ENCODE assay signal across 8 mouse cellular contexts in genomic region chrX:103821832-103822196, GRCm38 (mm10). TPM values are rescaled to one million over a fixed set of nuclear protein-coding genes. Genes with fewer than 3 reads are reported as not detected.
DNase-seq lines count a peak whose midpoint lies in the region; ATAC-seq and TF ChIP-seq lines count a peak whose summit lies in the region.

Slc16a2 (minus strand) TSS chrX:103821983.

- H3K27ac ChIP-seq in kidney, adult 2 months (ENCODE audit: insufficient read depth, low read depth, low read length): peak within 1 kb of the TSS; percentile 100
- peak within 1 kb of the TSS; percentile 95 for H3K27ac ChIP-seq in limb, embryonic 13.5 days
- H3K27ac ChIP-seq in midbrain, embryonic 14.5 days (replicated peaks; ENCODE audit: low read depth, low read length): peak within 1 kb of the TSS; percentile 75

- peak within 1 kb of the TSS; percentile 71 for H3K4me2 ChIP-seq in limb, embryonic 13.5 days (replicated peaks)
- H3K4me2 ChIP-seq in midbrain, embryonic 14.5 days (ENCODE audit: low read length): peak within 1 kb of the TSS; percentile 68

- no peak for DNase-seq in cerebellum, adult 11 months
- peak; percentile 77 for DNase-seq in embryo, embryonic 9.5 days (ENCODE audit: extremely low spot score)
- DNase-seq in heart, adult 8-10 months (ENCODE audit: low spot score): peak; percentile 53
- DNase-seq in kidney, adult 2 months: peak; percentile 77
- DNase-seq in midbrain, embryonic 14.5 days: peak; percentile 83
- DNase-seq in spleen, postnatal 36 days (ENCODE audit: low spot score in 2 of 2): peak; percentile 10 to 13

- H3K27me3 ChIP-seq in kidney, adult 2 months (replicated peaks; ENCODE audit: control insufficient read depth, insufficient read depth, low read length): no peaks in the 10 kb centered on the region
- peaks cover 70% of the 10 kb centered on the region for H3K27me3 ChIP-seq in limb, embryonic 13.5 days
- peaks cover 35% of the 10 kb centered on the region; the same call in 1 of the 2 replicates for H3K27me3 ChIP-seq in midbrain, embryonic 14.5 days (ENCODE audit: control insufficient read depth, insufficient read depth, low read length)

- H3K4me3 ChIP-seq in kidney, adult 2 months (ENCODE audit: insufficient read depth, low read depth, low read length): peak within 1 kb of the TSS; percentile 95
- peak within 1 kb of the TSS; percentile 58 for H3K4me3 ChIP-seq in limb, embryonic 13.5 days
- peak within 1 kb of the TSS; percentile 53 for H3K4me3 ChIP-seq in midbrain, embryonic 14.5 days (replicated peaks; ENCODE audit: low read depth, low read length)

- H3K4me1 ChIP-seq in kidney, adult 2 months (ENCODE audit: control insufficient read depth, insufficient read depth, low read length): peaks cover 3% of the 10 kb centered on the region; the same call in 1 of the 2 replicates
- peaks cover 11% of the 10 kb centered on the region for H3K4me1 ChIP-seq in limb, embryonic 13.5 days
- H3K4me1 ChIP-seq in midbrain, embryonic 14.5 days (ENCODE audit: control insufficient read depth, insufficient read depth, low read length): peaks cover 7% of the 10 kb centered on the region

- under 1% methylated on average over 12 of the region's 17 CpGs for WGBS in kidney, adult 2 months
- 18% methylated on average over 17 of the region's 17 CpGs for WGBS in limb, embryonic 13.5 days
- WGBS in midbrain, embryonic 14.5 days: 15% methylated on average over 16 of the region's 17 CpGs

- peak within 1 kb of the TSS; percentile 76 for H3K9ac ChIP-seq in limb, embryonic 13.5 days
- peak within 1 kb of the TSS; percentile 60 for H3K9ac ChIP-seq in midbrain, embryonic 14.5 days (replicated peaks; ENCODE audit: low read length)

- TF ChIP-seq CTCF in kidney, adult 2 months (conservative IDR thresholded peaks at IDR 0.05; ENCODE audit: insufficient read depth, insufficient read length, low read depth, low read length): no peak

- TF ChIP-seq POLR2A in kidney, adult 2 months (IDR thresholded peaks at IDR 0.05; ENCODE audit: low read depth, low read length): peak; percentile 67

- peak; percentile 87 for ATAC-seq in cerebellum, adult (ENCODE audit: insufficient number of reproducible peaks, low FRiP score, low TSS enrichment)
- peak; percentile 89 for ATAC-seq in limb, embryonic 13.5 days (ENCODE audit: low FRiP score, low read depth)
- ATAC-seq in midbrain, embryonic 14.5 days (ENCODE audit: low FRiP score, low TSS enrichment): peak; percentile 92

- H3K36me3 ChIP-seq in kidney, adult 2 months (ENCODE audit: control insufficient read depth, insufficient read depth, low read length): no peaks in the 10 kb centered on the region
- H3K36me3 ChIP-seq in limb, embryonic 13.5 days: no peaks in the 10 kb centered on the region
- H3K36me3 ChIP-seq in midbrain, embryonic 14.5 days (ENCODE audit: control insufficient read depth, insufficient read depth, low read length): no peaks in the 10 kb centered on the region

- H3K9me3 ChIP-seq in limb, embryonic 13.5 days: no peaks in the 10 kb centered on the region
- no peaks in the 10 kb centered on the region for H3K9me3 ChIP-seq in midbrain, embryonic 14.5 days (ENCODE audit: control insufficient read depth, low read length)

RNA-seq across cellular contexts. Expression of gene Slc16a2, which starts in this region (rescaled TPM):
- 1 to 10 TPM; 6.1 to 7.3 (median 6.9) TPM for total RNA-seq in heart, adult 8-10 months (2022)
- 172 and 207 TPM in 2 replicates for polyA plus RNA-seq in kidney, adult 2 months (2012; rRNA removed)
- polyA plus RNA-seq in limb, embryonic 13.5 days (2015; fragmentation: Nextera tagmentation; extraction: Ambion mirVana): 27.0 and 29.2 TPM in 2 replicates
- polyA plus RNA-seq in midbrain, embryonic 14.5 days (2014; fragmentation: Nextera tagmentation; extraction: Ambion mirVana): 26.5 and 31.6 TPM in 2 replicates
